Mouse (Mus musculus): ENCODE measurements around the gene Tmem74b. TPM values are rescaled to one million over a fixed set of nuclear protein-coding genes. Genes with fewer than 3 reads are reported as not detected.

The Tmem74b gene
- total RNA-seq, 2 experiments from 2014 or later: 5.0 to 5.1 TPM

GRCm38 (mm10) chr2:151742850-151743679 lies 41.3 kb downstream of the Tmem74b start:
- DNase-seq: no peak

- DNase-seq: no peak
Observed at GRCm38 (mm10) chr2:151743845-151744244, 42.0 kb downstream of the Tmem74b start, which contains the start of gene Psmf1. TSS of gene Psmf1 (minus strand) at chr2:151744186.

- peak; percentile 77 for DNase-seq
Observed at GRCm38 (mm10) chr2:151747847-151748705, 46.3 kb downstream of the Tmem74b start.

GRCm38 (mm10) chr2:151751330-151751729 lies 49.5 kb downstream of the Tmem74b start:
- DNase-seq: no peak

GRCm38 (mm10) chr2:151756277-151757061 lies 54.7 kb downstream of the Tmem74b start:
- DNase-seq: no peak

GRCm38 (mm10) chr2:151757451-151757850 lies 55.6 kb downstream of the Tmem74b start:
- DNase-seq: no peak

GRCm38 (mm10) chr2:151758806-151759353 lies 57.1 kb downstream of the Tmem74b start:
- no peak for DNase-seq

Other genes with a start within 250 kb of the Tmem74b start
- not detected for gene 4921509C19Rik, start 225.9 kb upstream of the Tmem74b start, total RNA-seq (2021)
- 100 to 1,000 TPM; 101 to 102 TPM for gene Nsfl1c, start 207.8 kb upstream of the Tmem74b start, total RNA-seq (2021)
- gene Fkbp1a, start 159.5 kb upstream of the Tmem74b start, total RNA-seq (2021): 100 to 1,000 TPM; 453 to 456 TPM
- 1 to 10 TPM; 3.4 to 4.3 TPM for gene Sdcbp2, start 129.4 kb upstream of the Tmem74b start, total RNA-seq (2021)
- 1 to 10 TPM; 2.2 TPM for gene Snph, start 69.4 kb upstream of the Tmem74b start, total RNA-seq (2021)
- not detected for gene Rad21l, start 33.5 kb upstream of the Tmem74b start, total RNA-seq (2021)
- gene Psmf1, start 42.2 kb downstream of the Tmem74b start, total RNA-seq (2021): 10 to 100 TPM; 32.0 to 33.0 TPM
- not detected for gene Rspo4, start 140.9 kb downstream of the Tmem74b start, total RNA-seq (2021)
- under 1 TPM; 0.14 to 0.18 TPM for gene Angpt4, start 209.2 kb downstream of the Tmem74b start, total RNA-seq (2021)

Data from heart, postnatal 4 days (tissue).